Comparison of ENCODE assay signal across 26 mouse cellular contexts in genomic region chr8:4764751-4765150, GRCm38 (mm10). TPM values are rescaled to one million over a fixed set of nuclear protein-coding genes. Genes with fewer than 3 reads are reported as not detected.
A peak's percentile ranks its signal among the peaks of the same experiment; 100 is the strongest.
DNase-seq lines count a peak whose midpoint lies in the region.
"Had no signal": no experiment of that assay in that cellular context is flagged by ENCODE, and none has a peak within 500 bp of the region (broad histone marks: within the 10 kb centered on the region; RNA-seq: fewer than 3 reads in every experiment).

No protein-coding gene starts in this region.

- H3K9me3 ChIP-seq in midbrain, embryonic 10.5 days (replicated peaks): no peaks in the 10 kb centered on the region
- H3K9me3 ChIP-seq: embryonic facial prominence, embryonic 13.5 days; forebrain, embryonic 13.5 days; G1E; heart, embryonic 15.5 days; limb, embryonic 15.5 days; midbrain, embryonic 13.5 days had no signal

- H3K4me1 ChIP-seq in midbrain, embryonic 10.5 days: no peaks in the 10 kb centered on the region
- H3K4me1 ChIP-seq: embryonic facial prominence, embryonic 13.5 days; forebrain, embryonic 13.5 days; heart, embryonic 15.5 days; limb, embryonic 15.5 days; midbrain, embryonic 13.5 days had no signal

- WGBS in midbrain, embryonic 10.5 days: 93% methylated on average over 4 of the region's 4 CpGs

- H3K4me3 ChIP-seq in midbrain, embryonic 10.5 days: no peak overlapping the region
- H3K4me3 ChIP-seq: embryonic facial prominence, embryonic 13.5 days; erythroblast, embryonic 14.5 days; forebrain, embryonic 13.5 days; heart, embryonic 15.5 days; limb, embryonic 15.5 days; midbrain, embryonic 13.5 days had no signal

- no peak overlapping the region for H3K27ac ChIP-seq in midbrain, embryonic 10.5 days (replicated peaks)
- H3K27ac ChIP-seq: embryonic facial prominence, embryonic 13.5 days; forebrain, embryonic 13.5 days; heart, embryonic 15.5 days; hindbrain, embryonic 14.5 days; limb, embryonic 15.5 days; liver, embryonic 14.5 days; midbrain, embryonic 13.5 days; stomach, postnatal 0 days had no signal

- peak; percentile 48 for DNase-seq in heart, adult 11 months
- DNase-seq in heart, postnatal 4 days: no peak
- DNase-seq in right cerebral cortex, adult 18-20 months: peak; percentile 72
- no peak for DNase-seq in right cerebral cortex, postnatal 14 days
- DNase-seq in left cerebral cortex, adult 9 months (ENCODE audit: low spot score in 2 of 2): peak; percentile 4 to 75
- DNase-seq in cerebellum, adult 8-10 months: no peak
- DNase-seq in midbrain, embryonic 10.5 days (ENCODE audit: low spot score): no peak
- DNase-seq: adrenal gland, adult 2 months; cerebellum, adult 18-20 months; embryo, embryonic 11 days; gastrocnemius, postnatal 36 days; heart, postnatal 36 days; kidney, adult 18-20 months; kidney, postnatal 4 days; lung, embryonic 14.5 days had no signal

- peaks cover 32% of the 10 kb centered on the region for H3K36me3 ChIP-seq in midbrain, embryonic 10.5 days
- H3K36me3 ChIP-seq: heart, embryonic 15.5 days; limb, embryonic 15.5 days; midbrain, embryonic 13.5 days had no signal

- H3K27me3 ChIP-seq in midbrain, embryonic 10.5 days (ENCODE audit: low read depth, poor library complexity, severe bottlenecking): no peaks in the 10 kb centered on the region
- H3K27me3 ChIP-seq: CH12.LX; embryonic facial prominence, embryonic 13.5 days; forebrain, embryonic 13.5 days; heart, embryonic 15.5 days; limb, embryonic 15.5 days; midbrain, embryonic 13.5 days had no signal

RNA-seq across cellular contexts. Expression of gene Shcbp1, which starts 14.6 kb away (rescaled TPM):
- 10 to 100 TPM; 18.4 to 21.2 TPM for total RNA-seq in heart, postnatal 4 days (2021)
- 82.0 and 93.2 TPM in 2 replicates for polyA plus RNA-seq in midbrain, embryonic 10.5 days (2016; fragmentation: Nextera tagmentation; extraction: Ambion mirVana)
- polyA plus RNA-seq: adrenal gland, adult 2 months had no signal

Comparison
In these comparisons a context has a peak if more than half of its experiments do, and no peak if none do; other contexts are left out.
1. DNase-seq: peak in heart, adult 11 months (single experiment), right cerebral cortex, adult 18-20 months (single experiment) and left cerebral cortex, adult 9 months (2 of 2); none in heart, postnatal 4 days (single experiment), right cerebral cortex, postnatal 14 days (single experiment), cerebellum, adult 8-10 months (single experiment) and midbrain, embryonic 10.5 days (single experiment).